Mouse (Mus musculus) thymus, adult 2 months (tissue): ENCODE results near the gene Atp2b4. TPM values are rescaled to one million over a fixed set of nuclear protein-coding genes. Genes with fewer than 3 reads are reported as not detected.
A peak's percentile ranks its signal among the peaks of the same experiment; 100 is the strongest.

Experiments used
- DNase-seq: peaks from one replicate; pipeline ENCODE4 v3.0.0; 2021
- H3K27ac ChIP-seq: fragments of 200-500 bp; 2 replicates; pipeline ENCODE4 v1.5.1; 2012; ENCODE audit warnings: low read length, control low read depth; ENCODE audit not compliant: control insufficient read depth, insufficient read depth
- H3K27me3 ChIP-seq: fragments of 200-500 bp; 2 replicates; pipeline ENCODE4 v1.6.1; 2012; ENCODE audit warnings: mild to moderate bottlenecking, low read length, moderate library complexity, mixed read lengths; ENCODE audit not compliant: control insufficient read depth, insufficient read depth
- H3K36me3 ChIP-seq: fragments of 200-500 bp; 2 replicates; pipeline ENCODE4 v1.6.1; 2012; ENCODE audit warnings: mild to moderate bottlenecking, low read length, moderate library complexity; ENCODE audit not compliant: control insufficient read depth, insufficient read depth
- H3K4me1 ChIP-seq: fragments of 200-500 bp; replicated peaks from 2 replicates; pipeline ENCODE4 v1.6.1; 2012; ENCODE audit warnings: low read length; ENCODE audit not compliant: control insufficient read depth, insufficient read depth
- H3K4me3 ChIP-seq: fragments of 200-500 bp; 2 replicates; pipeline ENCODE4 v1.5.1; 2012; ENCODE audit warnings: mild to moderate bottlenecking, low read length, control low read depth, moderate library complexity; ENCODE audit not compliant: control insufficient read depth, insufficient read depth
- CTCF ChIP-seq: fragments of 200-500 bp; IDR thresholded peaks from 2 replicates; pipeline ENCODE4 v1.5.1; 2012; ENCODE audit warnings: mild to moderate bottlenecking, control low read depth, low read length, moderate library complexity, borderline replicate concordance; ENCODE audit not compliant: control insufficient read depth, poor library complexity, insufficient read depth; ENCODE audit errors: extremely low read depth
- POLR2A ChIP-seq: fragments of 200-500 bp; IDR thresholded peaks from 2 replicates; pipeline ENCODE4 v1.6.1; 2012; ENCODE audit warnings: mild to moderate bottlenecking, low read length, control low read depth, moderate library complexity; ENCODE audit not compliant: control insufficient read depth, poor library complexity, insufficient read depth; ENCODE audit errors: extremely low read depth
- WGBS: fragments of 180-500 bp; shearing (Covaris S2); methylation state at CpG from one replicate; pipeline ENCODE4 v1.1.7; 2018; 5-methylcytosine and 5-hydroxymethylcytosine counted together
- polyA plus RNA-seq: library from polyadenylated mRNA; depleted of rRNA; stranded (reverse); fragments of >200 nt; gene quantifications from 2 replicates; pipeline ENCODE4 v1.2.3, GENCODE M21; 2012

Gene Atp2b4
- polyA plus RNA-seq, 1 experiment = 4.1 TPM

DNA sequence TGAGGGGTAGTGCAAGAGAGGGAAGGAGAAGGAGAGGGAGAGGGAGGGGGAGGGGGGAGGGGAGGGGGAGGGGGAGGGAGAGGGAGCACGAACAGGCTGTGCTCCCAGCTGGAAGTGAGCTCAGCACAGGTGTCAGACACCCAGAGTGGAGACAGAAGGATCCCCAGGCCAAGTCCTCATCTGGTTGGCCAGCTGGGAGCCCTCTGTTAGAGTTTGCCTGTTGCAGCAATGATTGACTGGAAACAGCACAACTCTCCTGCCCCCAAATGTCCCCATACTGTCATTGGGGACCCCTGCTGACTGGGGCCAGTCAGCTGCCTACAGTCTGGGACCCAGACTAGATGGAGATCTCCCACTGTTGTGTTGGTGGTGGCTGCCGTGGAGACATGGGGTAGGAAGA lies 19.3 kb upstream of the Atp2b4 start:
- Histone ChIP-seq H3K4me1 (peaks cover 41% of the 10 kb centered on the region), H3K4me3 (no peak overlapping the region), H3K27me3 (no peaks in the 10 kb centered on the region), H3K36me3 (no peaks in the 10 kb centered on the region), H3K27ac (no peak overlapping the region)
- WGBS = 29% methylated on average over 1 of the region's 2 CpGs
- DNase-seq = no peak
- TF ChIP-seq CTCF = no peak
- no peak for TF ChIP-seq POLR2A

DNA sequence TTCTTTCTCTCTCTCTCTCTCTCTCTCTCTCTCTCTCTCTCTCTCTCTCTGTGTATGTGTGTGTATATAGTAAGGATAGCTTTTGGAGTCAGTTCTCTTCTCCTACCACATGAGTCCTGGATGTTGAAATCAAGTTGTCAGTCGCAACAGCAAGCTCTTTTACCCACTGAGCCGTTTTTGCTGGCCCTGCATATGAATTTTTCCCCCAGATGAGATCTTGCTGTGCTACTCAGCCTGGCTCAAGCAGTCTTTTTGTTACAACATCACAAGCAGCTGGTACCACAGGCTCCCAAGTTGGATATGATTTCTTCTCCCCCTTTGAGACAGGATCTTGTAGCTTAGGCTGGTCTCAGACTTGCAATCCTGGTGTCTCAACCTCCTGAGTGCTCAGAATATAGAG lies 17.7 kb upstream of the Atp2b4 start:
- no peak overlapping the region for H3K27ac ChIP-seq
- peaks cover 41% of the 10 kb centered on the region for H3K4me1 ChIP-seq
- no peak for DNase-seq
- H3K36me3 ChIP-seq = no peaks in the 10 kb centered on the region
- 85% methylated on average over 2 of the region's 2 CpGs for WGBS
- H3K27me3 ChIP-seq = no peaks in the 10 kb centered on the region
- H3K4me3 ChIP-seq = no peak overlapping the region
- TF ChIP-seq POLR2A (no peak), CTCF (no peak)

DNA sequence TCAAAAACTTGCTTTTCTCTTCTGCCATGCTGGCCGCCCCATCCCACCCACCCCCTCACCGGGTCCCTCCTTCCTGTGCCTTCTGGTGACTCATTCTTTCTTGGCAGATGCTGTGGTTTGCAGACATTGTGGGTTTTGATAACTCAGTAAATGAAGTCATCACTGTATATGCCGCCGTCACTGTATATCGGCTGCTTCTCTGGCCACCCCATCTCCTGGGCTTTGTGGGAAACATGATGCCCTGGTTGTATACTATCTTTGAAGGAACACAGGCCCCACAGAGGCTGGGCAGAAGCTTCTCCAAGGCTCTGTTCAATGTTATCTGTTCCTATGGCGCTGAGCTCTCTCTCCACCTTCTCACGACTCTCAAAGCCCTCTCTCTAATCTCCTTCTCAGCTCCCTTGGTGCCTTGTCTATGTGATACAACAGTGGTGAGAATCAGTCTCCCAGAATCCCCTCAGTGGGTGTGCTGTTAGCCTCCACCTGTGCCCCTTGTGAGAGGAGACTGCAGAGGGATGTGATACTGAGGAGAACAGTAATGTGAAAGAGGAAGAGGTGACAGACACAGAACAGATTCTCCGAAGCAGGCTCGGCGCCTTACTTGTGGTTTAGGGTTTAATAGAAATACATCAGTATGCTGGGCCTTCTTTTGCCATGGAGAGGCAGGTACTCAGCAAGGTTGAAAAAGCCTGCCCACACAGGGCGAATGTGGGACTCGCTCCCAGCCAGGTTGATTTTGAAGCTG lies 15.1 kb upstream of the Atp2b4 start:
- peak; percentile 17 for DNase-seq
- H3K27ac ChIP-seq = peak overlapping the region; percentile 8; the same call in 1 of the 2 replicates
- 8% methylated on average over 12 of the region's 12 CpGs for WGBS
- no peak overlapping the region for H3K4me3 ChIP-seq
- no peaks in the 10 kb centered on the region for H3K36me3 ChIP-seq
- TF ChIP-seq CTCF (no peak), POLR2A (no peak)
- H3K4me1 ChIP-seq = peaks cover 27% of the 10 kb centered on the region
- no peaks in the 10 kb centered on the region for H3K27me3 ChIP-seq

DNA sequence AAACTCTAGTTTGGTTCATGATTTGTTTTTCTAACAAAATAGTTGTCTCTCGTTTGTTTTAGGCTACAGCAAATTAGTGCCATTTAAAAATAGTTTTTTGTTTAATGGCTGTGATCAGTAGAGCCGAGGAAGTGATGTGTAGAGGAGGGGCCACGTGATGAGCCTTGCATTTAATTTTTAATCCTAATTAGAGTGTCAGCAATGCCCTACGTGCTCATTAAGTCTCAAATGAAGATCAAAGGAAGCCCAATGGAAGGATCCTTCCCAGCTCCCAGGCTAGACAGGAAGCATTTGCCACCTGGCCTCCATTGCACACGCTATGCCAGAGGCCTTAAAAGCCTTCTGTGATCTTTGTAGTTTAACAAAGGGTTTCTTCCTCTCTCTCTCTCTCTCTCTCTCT lies 8.5 kb upstream of the Atp2b4 start:
- Histone ChIP-seq H3K27ac (no peak overlapping the region), H3K27me3 (no peaks in the 10 kb centered on the region), H3K4me3 (no peak overlapping the region), H3K4me1 (no peaks in the 10 kb centered on the region), H3K36me3 (no peaks in the 10 kb centered on the region)
- TF ChIP-seq CTCF = no peak
- no peak for TF ChIP-seq POLR2A
- no peak for DNase-seq
- WGBS = 47% methylated on average over 5 of the region's 5 CpGs

DNA sequence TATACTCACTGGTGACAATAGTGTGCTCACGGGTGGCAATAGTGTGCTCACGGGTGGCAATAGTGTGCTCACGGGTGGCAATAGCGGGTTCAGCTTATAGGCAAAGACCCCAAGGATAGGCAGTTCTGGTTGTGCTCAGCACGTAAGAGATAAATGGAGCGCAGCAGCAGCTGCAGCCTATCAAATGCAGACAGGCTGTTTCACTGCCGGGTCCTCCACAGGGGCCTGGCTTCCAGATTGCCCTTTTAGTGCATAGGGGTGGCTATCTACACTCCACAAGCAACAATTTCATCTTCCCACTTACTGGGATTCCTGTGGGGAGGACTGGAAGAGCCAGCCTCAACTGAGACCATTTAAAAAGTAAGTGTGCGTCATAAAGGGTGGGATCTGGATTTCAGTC lies 7.2 kb upstream of the Atp2b4 start:
- WGBS = 97% methylated on average over 8 of the region's 8 CpGs
- Histone ChIP-seq H3K27me3 (no peaks in the 10 kb centered on the region), H3K4me3 (no peak overlapping the region), H3K4me1 (no peaks in the 10 kb centered on the region), H3K27ac (no peak overlapping the region), H3K36me3 (no peaks in the 10 kb centered on the region)
- no peak for TF ChIP-seq CTCF
- TF ChIP-seq POLR2A = no peak
- DNase-seq = no peak

DNA sequence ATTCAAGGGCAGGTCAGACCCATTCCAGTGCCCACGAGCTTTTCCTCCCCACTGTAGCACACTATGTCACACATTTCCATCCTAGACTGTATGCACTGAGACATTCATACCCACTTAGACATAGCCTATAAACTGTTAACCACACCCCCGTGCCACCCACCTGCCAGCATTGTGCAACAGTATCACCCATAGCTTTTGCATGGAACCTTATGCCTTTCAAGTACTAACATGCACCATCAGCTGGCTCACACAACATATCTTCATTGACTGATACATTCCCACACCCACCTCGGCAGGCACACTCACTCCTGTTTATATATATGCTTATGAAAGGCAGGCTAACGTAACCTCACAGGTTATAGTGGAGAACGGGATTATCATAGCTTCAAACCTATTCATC lies 902 bp upstream of the Atp2b4 start:
- H3K27ac ChIP-seq = no peak overlapping the region
- H3K4me1 ChIP-seq = peaks cover 22% of the 10 kb centered on the region
- peak; percentile 13 for DNase-seq
- TF ChIP-seq CTCF = no peak
- TF ChIP-seq POLR2A = no peak
- H3K27me3 ChIP-seq = no peaks in the 10 kb centered on the region; the same call in 1 of the 2 replicates
- WGBS = 41% methylated on average over 5 of the region's 5 CpGs
- H3K36me3 ChIP-seq = no peaks in the 10 kb centered on the region
- no peak overlapping the region for H3K4me3 ChIP-seq
